Mouse (Mus musculus) ES-E14 (cell line): ENCODE measurements at regions not wholly inside any gene's neighbourhood (a gene's known extent, or its start where the extent isn't known, plus 50 kb on each side); places are given as distances from the start of the nearest gene placed in this dataset.

Experiments used
- DNase-seq: peaks from one replicate; pipeline ENCODE4 v3.0.0-alpha.2; 2013; ENCODE audit warnings: low read depth, low spot score
- H3K27ac ChIP-seq: 2 replicates; pipeline ENCODE4 v1.5.1; 2012; ENCODE audit warnings: low read depth, mild to moderate bottlenecking, low read length, moderate library complexity, mixed read lengths; ENCODE audit not compliant: poor library complexity, insufficient read depth, severe bottlenecking
- H3K36me3 ChIP-seq: 2 replicates; pipeline ENCODE4 v1.6.1; 2012; ENCODE audit warnings: mild to moderate bottlenecking, low read length, moderate library complexity, mixed read lengths; ENCODE audit not compliant: control insufficient read depth, poor library complexity, insufficient read depth, severe bottlenecking
- H3K4me1 ChIP-seq, 2 experiments: fragments of 150-350 bp in 1 of 2; sonication (generic) in 1 of 2; 2 replicates each; pipeline ENCODE4 v1.6.1; 2012; ENCODE audit warnings: low read length in 2 of 2, mild to moderate bottlenecking in 1 of 2, mixed read lengths in 1 of 2; ENCODE audit not compliant: control insufficient read depth in 2 of 2, insufficient read depth in 2 of 2, poor library complexity in 1 of 2
- H3K4me3 ChIP-seq, 2 experiments: fragments of 150-350 bp in 1 of 2; sonication (generic) in 1 of 2; 2 replicates each; pipeline ENCODE4 v1.5.1; 2012; ENCODE audit warnings: low read length in 2 of 2, low read depth in 1 of 2, mild to moderate bottlenecking in 1 of 2, mixed read lengths in 1 of 2; ENCODE audit not compliant: insufficient read depth in 1 of 2, poor library complexity in 1 of 2, severe bottlenecking in 1 of 2
- H3K9ac ChIP-seq: 2 replicates; pipeline ENCODE4 v1.6.1; 2012; ENCODE audit warnings: low read depth, mild to moderate bottlenecking, low read length, mixed read lengths; ENCODE audit not compliant: poor library complexity, insufficient read depth, severe bottlenecking
- H3K9me3 ChIP-seq: fragments of 150-350 bp; sonication (generic); 2 replicates; pipeline ENCODE4 v1.6.1; 2012; ENCODE audit warnings: low read depth, mild to moderate bottlenecking, low read length; ENCODE audit not compliant: control insufficient read depth, insufficient read depth
- CHD2 ChIP-seq: IDR thresholded peaks from 2 replicates; pipeline ENCODE4 v1.6.1; 2014; ENCODE audit warnings: mild to moderate bottlenecking, low read depth, low read length, inconsistent platforms
- HCFC1 ChIP-seq: IDR thresholded peaks from 2 replicates; pipeline ENCODE4 v1.6.1; 2012; ENCODE audit warnings: low read length, inconsistent platforms, borderline replicate concordance; ENCODE audit not compliant: insufficient read depth
- MAFK ChIP-seq: IDR thresholded peaks from 2 replicates; pipeline ENCODE4 v1.6.1; 2014; ENCODE audit warnings: mild to moderate bottlenecking, low read depth, low read length, inconsistent platforms; ENCODE audit not compliant: insufficient read depth
- ZC3H11A ChIP-seq: IDR thresholded peaks from 2 replicates; pipeline ENCODE4 v1.6.1; 2012; ENCODE audit warnings: low read depth, mild to moderate bottlenecking, inconsistent platforms, low read length, borderline replicate concordance
- ZNF384 ChIP-seq: IDR thresholded peaks from 2 replicates; pipeline ENCODE4 v1.6.1; 2012; ENCODE audit warnings: low read depth, low read length, inconsistent platforms
- in situ Hi-C, 2 experiments: fragments of 600-800 bp; cut with MboI; formaldehyde crosslinking; loops; one replicate each; pipeline ENCODE4 v1.15.1; 2025; ENCODE audit warnings: low sequenced_read_pairs in 2 of 2, inconsistent platforms in 1 of 2; ENCODE audit not compliant: unreplicated experiment in 2 of 2

GRCm38 (mm10) chr12:27537017-27537416 is 194.6 kb upstream of the Sox11 start:
- Histone ChIP-seq H3K9me3 (no peaks in the 10 kb centered on the region), H3K27ac (no peak overlapping the region), H3K9ac (no peak overlapping the region), H3K4me3 (no peak overlapping the region), H3K36me3 (no peaks in the 10 kb centered on the region), H3K4me1 (no peaks in the 10 kb centered on the region)
- in situ Hi-C loops, result loop anchor here in 1 of 2 experiments (10.0 kb wide), 1 partner anchor 62 kb away; no protein-coding TSS in a partner anchor
- no peak for DNase-seq
- no peak for TF ChIP-seq ZC3H11A

- no peaks in the 10 kb centered on the region for H3K36me3 ChIP-seq
- in situ Hi-C loops, result no loop called here
- H3K9ac ChIP-seq, result no peak overlapping the region
- no peaks in the 10 kb centered on the region for H3K4me1 ChIP-seq
- H3K4me3 ChIP-seq, result no peak overlapping the region
- H3K27ac ChIP-seq, result no peak overlapping the region
- TF ChIP-seq HCFC1 (no peak), ZNF384 (no peak), MAFK (no peak), ZC3H11A (no peak), CHD2 (no peak)
- DNase-seq, result no peak
- H3K9me3 ChIP-seq, result no peaks in the 10 kb centered on the region
Measured at GRCm38 (mm10) chr12:27525604-27526003, 183.2 kb upstream of the Sox11 start.

GRCm38 (mm10) chr12:27513253-27513652 is 170.9 kb upstream of the Sox11 start:
- TF ChIP-seq MAFK (no peak), CHD2 (no peak), ZC3H11A (no peak), HCFC1 (no peak), ZNF384 (no peak)
- no peaks in the 10 kb centered on the region for H3K9me3 ChIP-seq
- in situ Hi-C loops, result no loop called here

GRCm38 (mm10) chr12:27508226-27508560 is 165.8 kb upstream of the Sox11 start:
- H3K9ac ChIP-seq, result no peak overlapping the region
- H3K9me3 ChIP-seq, result no peaks in the 10 kb centered on the region
- H3K4me3 ChIP-seq, result no peak overlapping the region
- no peaks in the 10 kb centered on the region for H3K36me3 ChIP-seq
- no peak for TF ChIP-seq ZC3H11A
- no peak for TF ChIP-seq CHD2
- no peak for TF ChIP-seq HCFC1
- TF ChIP-seq ZNF384, result no peak
- no peak for TF ChIP-seq MAFK
- no peak for DNase-seq
- H3K4me1 ChIP-seq, result no peaks in the 10 kb centered on the region
- in situ Hi-C loops, result no loop called here
- no peak overlapping the region for H3K27ac ChIP-seq

More at GRCm38 (mm10) chr12:27513253-27513652, 170.9 kb upstream of the Sox11 start:
- H3K36me3 ChIP-seq, result no peaks in the 10 kb centered on the region
- H3K9ac ChIP-seq, result no peak overlapping the region
- H3K4me1 ChIP-seq, result no peaks in the 10 kb centered on the region
- H3K27ac ChIP-seq, result no peak overlapping the region
- H3K4me3 ChIP-seq, result no peak overlapping the region
- DNase-seq, result no peak

- DNase-seq, result no peak
- Histone ChIP-seq H3K9ac (no peak overlapping the region), H3K4me3 (no peak overlapping the region), H3K27ac (no peak overlapping the region), H3K4me1 (no peaks in the 10 kb centered on the region), H3K36me3 (no peaks in the 10 kb centered on the region), H3K9me3 (no peaks in the 10 kb centered on the region)
- no peak for TF ChIP-seq ZC3H11A
- no peak for TF ChIP-seq CHD2
- no peak for TF ChIP-seq HCFC1
- no peak for TF ChIP-seq ZNF384
- no peak for TF ChIP-seq MAFK
- in situ Hi-C loops, result no loop called here
Measured at GRCm38 (mm10) chr12:27507523-27508225, 165.3 kb upstream of the Sox11 start.
